ENCODE assay signal across 8 mouse cellular contexts in the genomic region with DNA sequence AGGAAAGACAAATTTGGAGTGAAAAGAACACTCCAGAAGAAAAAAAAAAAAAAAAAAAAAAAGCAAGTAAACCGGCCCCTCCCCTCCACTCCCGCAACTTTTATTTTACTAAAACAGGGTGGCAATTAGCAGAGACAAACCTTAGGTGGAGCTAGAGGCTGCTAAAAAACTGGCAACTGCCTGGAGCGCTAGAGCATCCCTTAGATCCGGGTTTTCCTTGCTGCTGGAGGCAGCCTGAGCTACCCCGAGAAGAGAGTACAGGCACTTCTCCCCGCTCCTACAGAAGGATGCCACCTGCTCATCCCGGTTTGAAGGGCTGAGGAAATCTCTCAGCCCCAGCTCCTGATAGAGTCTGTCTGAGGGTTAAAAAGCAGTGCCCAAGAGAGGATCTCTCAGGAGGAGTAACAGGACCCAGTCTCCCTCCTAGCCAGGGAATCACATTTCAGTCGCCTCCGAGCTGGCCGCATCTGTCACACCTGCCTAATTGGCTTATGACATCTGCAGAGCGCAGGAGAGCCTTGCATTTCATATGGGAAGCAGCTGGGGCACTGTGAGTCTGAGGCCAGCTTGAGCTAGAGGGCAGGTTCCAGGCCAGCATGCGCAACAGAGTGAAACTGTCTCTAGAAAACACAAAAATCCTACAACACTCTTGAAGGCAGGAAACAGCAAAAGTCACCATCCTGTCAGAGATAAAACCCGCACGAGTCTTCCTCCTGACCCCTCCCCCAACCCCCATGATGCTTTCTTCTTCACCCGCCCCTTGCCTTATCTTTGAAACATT. TPM values are rescaled to one million over a fixed set of nuclear protein-coding genes. Genes with fewer than 3 reads are reported as not detected.
A peak's percentile ranks its signal among the peaks of the same experiment; 100 is the strongest.
DNase-seq lines count a peak whose midpoint lies in the region; ATAC-seq and TF ChIP-seq lines count a peak whose summit lies in the region.

No protein-coding gene starts in this region.

- H3K9me3 ChIP-seq in limb, embryonic 14.5 days (ENCODE audit: control insufficient read depth, low read length), result no peaks in the 10 kb centered on the region
- no peaks in the 10 kb centered on the region for H3K9me3 ChIP-seq in midbrain, embryonic 15.5 days

- no peaks in the 10 kb centered on the region; the same call in 1 of the 2 replicates for H3K36me3 ChIP-seq in heart, adult 2 months (ENCODE audit: control insufficient read depth, insufficient read depth, low read length)
- no peaks in the 10 kb centered on the region for H3K36me3 ChIP-seq in kidney, adult 2 months (ENCODE audit: control insufficient read depth, insufficient read depth, low read length)
- H3K36me3 ChIP-seq in limb, embryonic 14.5 days (ENCODE audit: control insufficient read depth, insufficient read depth, low read length), result peaks cover 2% of the 10 kb centered on the region; the same call in 1 of the 2 replicates
- no peaks in the 10 kb centered on the region for H3K36me3 ChIP-seq in midbrain, embryonic 15.5 days (replicated peaks)

- no peak overlapping the region for H3K4me3 ChIP-seq in heart, adult 2 months
- H3K4me3 ChIP-seq in kidney, adult 2 months (ENCODE audit: insufficient read depth, low read depth, low read length), result no peak overlapping the region
- H3K4me3 ChIP-seq in limb, embryonic 14.5 days (replicated peaks; ENCODE audit: low read length), result peak overlapping the region; percentile 10; the same call in 1 of the 2 replicates
- peak overlapping the region; percentile 25 for H3K4me3 ChIP-seq in midbrain, embryonic 15.5 days

- H3K27me3 ChIP-seq in heart, adult 2 months (ENCODE audit: control insufficient read depth, insufficient read depth, low read length), result no peaks in the 10 kb centered on the region
- H3K27me3 ChIP-seq in kidney, adult 2 months (replicated peaks; ENCODE audit: control insufficient read depth, insufficient read depth, low read length), result no peaks in the 10 kb centered on the region
- no peaks in the 10 kb centered on the region for H3K27me3 ChIP-seq in limb, embryonic 14.5 days (ENCODE audit: control insufficient read depth, insufficient read depth, low read length)
- H3K27me3 ChIP-seq in midbrain, embryonic 15.5 days (replicated peaks), result no peaks in the 10 kb centered on the region; the same call in 1 of the 2 replicates

- TF ChIP-seq CTCF in heart, adult 2 months (IDR thresholded peaks at IDR 0.05), result peak; percentile 72
- TF ChIP-seq CTCF in kidney, adult 2 months (conservative IDR thresholded peaks at IDR 0.05; ENCODE audit: insufficient read depth, insufficient read length, low read depth, low read length), result peak; percentile 74

- no peaks in the 10 kb centered on the region for H3K79me2 ChIP-seq in heart, adult 2 months (replicated peaks; ENCODE audit: control insufficient read depth, insufficient read depth, low read length)

- peak; percentile 28 for DNase-seq in ovary, postnatal 36 days (ENCODE audit: low spot score)
- DNase-seq in ovary, postnatal 10 days (ENCODE audit: low spot score), result no peak
- peak; percentile 82 for DNase-seq in embryo, embryonic 10 days (ENCODE audit: low spot score)
- DNase-seq in heart, adult 2 months, result peak; percentile 47 to 51
- DNase-seq in kidney, adult 2 months, result peak; percentile 74
- peak; percentile 82 for DNase-seq in limb, embryonic 14.5 days (ENCODE audit: low spot score)
- DNase-seq in thymus, postnatal 0 days (ENCODE audit: low spot score), result peak; percentile 60

- H3K4me2 ChIP-seq in limb, embryonic 14.5 days (replicated peaks; ENCODE audit: low read depth, low read length, severe bottlenecking), result peak overlapping the region; percentile 30
- H3K4me2 ChIP-seq in midbrain, embryonic 15.5 days, result peak overlapping the region; percentile 45

- H3K4me1 ChIP-seq in heart, adult 2 months (ENCODE audit: control insufficient read depth, insufficient read depth, low read length), result peaks cover 4% of the 10 kb centered on the region
- no peaks in the 10 kb centered on the region; the same call in 1 of the 2 replicates for H3K4me1 ChIP-seq in kidney, adult 2 months (ENCODE audit: control insufficient read depth, insufficient read depth, low read length)
- peaks cover 7% of the 10 kb centered on the region for H3K4me1 ChIP-seq in limb, embryonic 14.5 days (ENCODE audit: control insufficient read depth, insufficient read depth, low read length)
- H3K4me1 ChIP-seq in midbrain, embryonic 15.5 days, result peaks cover 7% of the 10 kb centered on the region

- no peak overlapping the region for H3K27ac ChIP-seq in heart, adult 2 months
- no peak overlapping the region for H3K27ac ChIP-seq in kidney, adult 2 months (ENCODE audit: insufficient read depth, low read depth, low read length)
- no peak overlapping the region for H3K27ac ChIP-seq in limb, embryonic 14.5 days (replicated peaks; ENCODE audit: low read depth, low read length)
- H3K27ac ChIP-seq in midbrain, embryonic 15.5 days, result no peak overlapping the region

- intact Hi-C loops in heart, adult 2 months (cut with DNase I), result loop anchor here (1.0 to 5.0 kb wide), 5 partner anchors 37 to 229 kb away; partner anchors contain the start of gene Syde2

- TF ChIP-seq POLR2A in heart, adult 2 months (IDR thresholded peaks at IDR 0.05; ENCODE audit: insufficient read depth, low read depth, low read length), result no peak
- TF ChIP-seq POLR2A in kidney, adult 2 months (IDR thresholded peaks at IDR 0.05; ENCODE audit: low read depth, low read length), result no peak
- no peak for TF ChIP-seq POLR2A in limb, embryonic 14.5 days (IDR thresholded peaks at IDR 0.05; ENCODE audit: borderline replicate concordance, extremely low read depth, insufficient read depth, insufficient read length)

- peak; percentile 83 for ATAC-seq in limb, embryonic 14.5 days (ENCODE audit: low FRiP score, low read depth)
- ATAC-seq in midbrain, embryonic 15.5 days (replicated peaks), result peak; percentile 89

- H3K9ac ChIP-seq in heart, adult 2 months (ENCODE audit: low read depth, low read length), result no peak overlapping the region
- peak overlapping the region; percentile 9 for H3K9ac ChIP-seq in limb, embryonic 14.5 days (ENCODE audit: low read depth, low read length, severe bottlenecking)
- 0 out of 2 replicates have a peak overlapping the region, but pooled peaks have one; percentile 18 for H3K9ac ChIP-seq in midbrain, embryonic 15.5 days

- WGBS in heart, adult 2 months, result 10% methylated on average over 15 of the region's 15 CpGs
- 14% methylated on average over 15 of the region's 15 CpGs for WGBS in kidney, adult 2 months
- 7% methylated on average over 15 of the region's 15 CpGs for WGBS in limb, embryonic 14.5 days
- WGBS in midbrain, embryonic 15.5 days, result 7% methylated on average over 15 of the region's 15 CpGs

- peak; percentile 68; the same call in 1 of the 2 replicates for TF ChIP-seq EP300 in heart, adult 2 months (IDR thresholded peaks at IDR 0.05; ENCODE audit: insufficient read depth, low read depth, low read length)

RNA-seq across cellular contexts. Expression of gene 2410004B18Rik, which starts 12.4 kb away (rescaled TPM):
- total RNA-seq in heart, adult 2 months (2021), result 10 to 100 TPM; 17.9 to 20.8 TPM
- 9.0 and 9.2 TPM in 2 replicates for polyA plus RNA-seq in heart, adult 2 months (2012; rRNA removed)
- polyA plus RNA-seq in kidney, adult 2 months (2012; rRNA removed), result 7.4 and 9.4 TPM in 2 replicates
- polyA plus RNA-seq in limb, embryonic 14.5 days (2012; rRNA removed), result 25.9 and 31.2 TPM in 2 replicates
- polyA plus RNA-seq in limb, embryonic 14.5 days (2014; fragmentation: Nextera tagmentation; extraction: Ambion mirVana), result 45.6 and 47.8 TPM in 2 replicates
- polyA plus RNA-seq in midbrain, embryonic 15.5 days (2015; fragmentation: Nextera tagmentation; extraction: Ambion mirVana), result 78.6 and 85.6 TPM in 2 replicates
- 42.1 and 42.2 TPM in 2 replicates for polyA plus RNA-seq in thymus, postnatal 0 days (2015; fragmentation: Nextera tagmentation; extraction: Ambion mirVana)

RNA-seq across cellular contexts. Expression of gene Bcl10, which starts 27.6 kb away (rescaled TPM):
- total RNA-seq in heart, adult 2 months (2021), result 10 to 100 TPM; 17.7 to 19.3 TPM
- polyA plus RNA-seq in heart, adult 2 months (2012; rRNA removed), result 11.0 and 14.0 TPM in 2 replicates
- polyA plus RNA-seq in kidney, adult 2 months (2012; rRNA removed), result 9.4 and 13.7 TPM in 2 replicates
- 25.5 and 26.0 TPM in 2 replicates for polyA plus RNA-seq in limb, embryonic 14.5 days (2012; rRNA removed)
- polyA plus RNA-seq in limb, embryonic 14.5 days (2014; fragmentation: Nextera tagmentation; extraction: Ambion mirVana), result 52.1 and 52.9 TPM in 2 replicates
- 30.9 and 32.4 TPM in 2 replicates for polyA plus RNA-seq in midbrain, embryonic 15.5 days (2015; fragmentation: Nextera tagmentation; extraction: Ambion mirVana)
- 82.5 and 88.6 TPM in 2 replicates for polyA plus RNA-seq in thymus, postnatal 0 days (2015; fragmentation: Nextera tagmentation; extraction: Ambion mirVana)

RNA-seq across cellular contexts. Expression of gene Syde2, which starts 37.4 kb away (rescaled TPM):
- total RNA-seq in heart, adult 2 months (2021), result 10 to 100 TPM; 13.8 to 15.8 TPM
- polyA plus RNA-seq in heart, adult 2 months (2012; rRNA removed), result 7.5 and 13.4 TPM in 2 replicates
- 6.1 and 6.3 TPM in 2 replicates for polyA plus RNA-seq in kidney, adult 2 months (2012; rRNA removed)
- 5.3 and 6.0 TPM in 2 replicates for polyA plus RNA-seq in limb, embryonic 14.5 days (2012; rRNA removed)
- polyA plus RNA-seq in limb, embryonic 14.5 days (2014; fragmentation: Nextera tagmentation; extraction: Ambion mirVana), result 2.6 and 2.8 TPM in 2 replicates
- 0.34 and 0.74 TPM in 2 replicates for polyA plus RNA-seq in midbrain, embryonic 15.5 days (2015; fragmentation: Nextera tagmentation; extraction: Ambion mirVana)
- polyA plus RNA-seq in thymus, postnatal 0 days (2015; fragmentation: Nextera tagmentation; extraction: Ambion mirVana), result 0.54 and 0.61 TPM in 2 replicates

Comparison
In these comparisons a context has a peak if more than half of its experiments do, and no peak if none do; other contexts are left out.
1. H3K4me3 ChIP-seq: peak in limb, embryonic 14.5 days (single experiment) and midbrain, embryonic 15.5 days (single experiment); none in heart, adult 2 months (single experiment) and kidney, adult 2 months (single experiment).